Mouse (Mus musculus) intestine, embryonic 16.5 days (tissue): ENCODE data around the gene Ttll13. TPM values are rescaled to one million over a fixed set of nuclear protein-coding genes. Genes with fewer than 3 reads are reported as not detected.

Experiments used
- ATAC-seq: fragments of 200-750 bp; cut with Nextera tagmentation; 2 replicates; pipeline ENCODE4 v1.8.0; 2017; ENCODE audit warnings: moderate TSS enrichment, moderate library complexity
- H3K27ac ChIP-seq: fragments of 300-500 bp; sonication (generic); 2 replicates; pipeline ENCODE4 v1.5.1; 2014; ENCODE audit warnings: mild to moderate bottlenecking, low read length
- H3K27me3 ChIP-seq: fragments of 300-500 bp; sonication (generic); replicated peaks from 2 replicates; pipeline ENCODE4 v1.6.1; 2014; ENCODE audit warnings: low read length, control low read depth, mixed read lengths; ENCODE audit not compliant: control insufficient read depth, insufficient read depth
- H3K36me3 ChIP-seq: fragments of 300-500 bp; sonication (generic); 2 replicates; pipeline ENCODE4 v1.6.1; 2014; ENCODE audit warnings: low read length, control low read depth; ENCODE audit not compliant: control insufficient read depth, insufficient read depth
- H3K4me1 ChIP-seq: fragments of 300-500 bp; sonication (generic); 2 replicates; pipeline ENCODE4 v1.6.1; 2014; ENCODE audit warnings: low read length, control low read depth, mixed read lengths; ENCODE audit not compliant: control insufficient read depth, insufficient read depth
- H3K4me2 ChIP-seq: fragments of 300-500 bp; sonication (generic); 2 replicates; pipeline ENCODE4 v1.6.1; 2014; ENCODE audit warnings: low read depth, low read length, control low read depth
- H3K4me3 ChIP-seq: fragments of 300-500 bp; sonication (generic); 2 replicates; pipeline ENCODE4 v1.5.1; 2014; ENCODE audit warnings: mild to moderate bottlenecking, low read length
- H3K9ac ChIP-seq: fragments of 300-500 bp; sonication (generic); 2 replicates; pipeline ENCODE4 v1.6.1; 2014; ENCODE audit warnings: low read depth, low read length
- H3K9me3 ChIP-seq: fragments of 300-500 bp; sonication (generic); 2 replicates; pipeline ENCODE4 v1.6.1; 2016; ENCODE audit warnings: low read length, control low read depth; ENCODE audit not compliant: control insufficient read depth
- WGBS: fragments of 180-500 bp; shearing (Covaris S2); extraction: QIAGEN DNeasy Blood & Tissue Kit; methylation state at CpG from one replicate; pipeline ENCODE4 v1.1.7; 2014; 5-methylcytosine and 5-hydroxymethylcytosine counted together
- polyA plus RNA-seq: library from polyadenylated mRNA; unstranded; fragments of >200 nt; fragmentation: Nextera tagmentation; extraction: Ambion mirVana; gene quantifications from 2 replicates; pipeline ENCODE4 v1.2.1, GENCODE M21; 2015

Gene Ttll13
- polyA plus RNA-seq, 1 experiment from 2014 or later: 0.56 TPM

- Histone ChIP-seq H3K9ac (peak overlapping the region; percentile 21; the same call in 1 of the 2 replicates), H3K27ac (peak overlapping the region; percentile 28; the same call in 1 of the 2 replicates), H3K9me3 (no peaks in the 10 kb centered on the region), H3K4me3 (no peak overlapping the region), H3K36me3 (no peaks in the 10 kb centered on the region), H3K4me2 (no peak overlapping the region), H3K4me1 (peaks cover 60% of the 10 kb centered on the region), H3K27me3 (no peaks in the 10 kb centered on the region)
- 80% methylated on average over 15 of the region's 15 CpGs for WGBS
- no peak for ATAC-seq
Observed at GRCm38 (mm10) chr7:80201888-80202540, 44.2 kb upstream of the Ttll13 start.

GRCm38 (mm10) chr7:80202961-80203360 is 43.2 kb upstream of the Ttll13 start:
- Histone ChIP-seq H3K4me2 (no peak overlapping the region), H3K27me3 (no peaks in the 10 kb centered on the region), H3K4me1 (peaks cover 65% of the 10 kb centered on the region), H3K36me3 (no peaks in the 10 kb centered on the region), H3K9ac (no peak overlapping the region), H3K4me3 (no peak overlapping the region), H3K9me3 (no peaks in the 10 kb centered on the region), H3K27ac (peak overlapping the region; percentile 29; the same call in 1 of the 2 replicates)
- ATAC-seq: no peak
- WGBS: 88% methylated on average over 5 of the region's 5 CpGs

- Histone ChIP-seq H3K36me3 (no peaks in the 10 kb centered on the region), H3K27ac (0 out of 2 replicates have a peak overlapping the region, but pooled peaks have one; percentile 29), H3K27me3 (no peaks in the 10 kb centered on the region), H3K4me2 (no peak overlapping the region), H3K4me1 (peaks cover 72% of the 10 kb centered on the region), H3K9ac (no peak overlapping the region), H3K4me3 (no peak overlapping the region), H3K9me3 (no peaks in the 10 kb centered on the region)
- WGBS: 59% methylated on average over 12 of the region's 12 CpGs
- ATAC-seq: no peak
Observed at GRCm38 (mm10) chr7:80203638-80204096, 42.5 kb upstream of the Ttll13 start.

- no peak overlapping the region for H3K4me3 ChIP-seq
- H3K27me3 ChIP-seq: no peaks in the 10 kb centered on the region
- H3K36me3 ChIP-seq: no peaks in the 10 kb centered on the region
- no peak overlapping the region for H3K4me2 ChIP-seq
- no peak overlapping the region for H3K27ac ChIP-seq
- ATAC-seq: no peak
- no peaks in the 10 kb centered on the region for H3K9me3 ChIP-seq
- H3K9ac ChIP-seq: no peak overlapping the region
- WGBS: 85% methylated on average over 4 of the region's 4 CpGs
- H3K4me1 ChIP-seq: peaks cover 73% of the 10 kb centered on the region
Observed at GRCm38 (mm10) chr7:80204362-80204761, 41.8 kb upstream of the Ttll13 start.

- no peak overlapping the region for H3K4me2 ChIP-seq
- ATAC-seq: no peak
- H3K27ac ChIP-seq: no peak overlapping the region
- H3K9me3 ChIP-seq: no peaks in the 10 kb centered on the region
- H3K4me1 ChIP-seq: peaks cover 67% of the 10 kb centered on the region
- H3K9ac ChIP-seq: no peak overlapping the region
- 82% methylated on average over 7 of the region's 7 CpGs for WGBS
- H3K36me3 ChIP-seq: no peaks in the 10 kb centered on the region
- no peaks in the 10 kb centered on the region for H3K27me3 ChIP-seq
- no peak overlapping the region for H3K4me3 ChIP-seq
Observed at GRCm38 (mm10) chr7:80204961-80205360, 41.2 kb upstream of the Ttll13 start.

GRCm38 (mm10) chr7:80205705-80206589 is 40.2 kb upstream of the Ttll13 start:
- Histone ChIP-seq H3K9ac (peak overlapping the region; percentile 39; the same call in 1 of the 2 replicates), H3K9me3 (no peaks in the 10 kb centered on the region), H3K4me2 (no peak overlapping the region), H3K27me3 (no peaks in the 10 kb centered on the region), H3K4me3 (no peak overlapping the region), H3K36me3 (no peaks in the 10 kb centered on the region), H3K27ac (peak overlapping the region; percentile 93), H3K4me1 (peaks cover 61% of the 10 kb centered on the region)
- no peak for ATAC-seq
- WGBS: 79% methylated on average over 12 of the region's 12 CpGs

GRCm38 (mm10) chr7:80207314-80207731 is 38.9 kb upstream of the Ttll13 start:
- Histone ChIP-seq H3K4me3 (no peak overlapping the region), H3K27ac (peak overlapping the region; percentile 93), H3K9ac (peak overlapping the region; percentile 55), H3K4me2 (peak overlapping the region; percentile 23; the same call in 1 of the 2 replicates), H3K4me1 (peaks cover 52% of the 10 kb centered on the region), H3K27me3 (no peaks in the 10 kb centered on the region), H3K36me3 (no peaks in the 10 kb centered on the region), H3K9me3 (no peaks in the 10 kb centered on the region)
- ATAC-seq: peak; percentile 69
- WGBS: 52% methylated on average over 3 of the region's 3 CpGs

- no peaks in the 10 kb centered on the region for H3K36me3 ChIP-seq
- peak overlapping the region; percentile 93 for H3K27ac ChIP-seq
- no peak overlapping the region for H3K4me3 ChIP-seq
- no peaks in the 10 kb centered on the region for H3K27me3 ChIP-seq
- H3K4me1 ChIP-seq: peaks cover 46% of the 10 kb centered on the region
- peak overlapping the region; percentile 11; the same call in 1 of the 2 replicates for H3K4me2 ChIP-seq
- ATAC-seq: peak; percentile 31
- peak overlapping the region; percentile 55 for H3K9ac ChIP-seq
- no peaks in the 10 kb centered on the region for H3K9me3 ChIP-seq
- 61% methylated on average over 18 of the region's 18 CpGs for WGBS
Observed at GRCm38 (mm10) chr7:80208026-80208642, 38.0 kb upstream of the Ttll13 start.
